Mouse (Mus musculus) T-helper 1 cell (primary cell): ENCODE results near the gene Ada.
"Not testable (repeated sequence)": the region's sequence is repeated elsewhere in the genome, so short reads cannot be mapped to it uniquely, and the experiment has no call there.

Experiments
- in situ Hi-C: fragments of 300-600 bp; cut with MboI, MseI; formaldehyde crosslinking; loops from one replicate; pipeline ENCODE4 v1.15.1; 2025; ENCODE audit warnings: high pct_unique_total_duplicates

The Ada gene

DNA sequence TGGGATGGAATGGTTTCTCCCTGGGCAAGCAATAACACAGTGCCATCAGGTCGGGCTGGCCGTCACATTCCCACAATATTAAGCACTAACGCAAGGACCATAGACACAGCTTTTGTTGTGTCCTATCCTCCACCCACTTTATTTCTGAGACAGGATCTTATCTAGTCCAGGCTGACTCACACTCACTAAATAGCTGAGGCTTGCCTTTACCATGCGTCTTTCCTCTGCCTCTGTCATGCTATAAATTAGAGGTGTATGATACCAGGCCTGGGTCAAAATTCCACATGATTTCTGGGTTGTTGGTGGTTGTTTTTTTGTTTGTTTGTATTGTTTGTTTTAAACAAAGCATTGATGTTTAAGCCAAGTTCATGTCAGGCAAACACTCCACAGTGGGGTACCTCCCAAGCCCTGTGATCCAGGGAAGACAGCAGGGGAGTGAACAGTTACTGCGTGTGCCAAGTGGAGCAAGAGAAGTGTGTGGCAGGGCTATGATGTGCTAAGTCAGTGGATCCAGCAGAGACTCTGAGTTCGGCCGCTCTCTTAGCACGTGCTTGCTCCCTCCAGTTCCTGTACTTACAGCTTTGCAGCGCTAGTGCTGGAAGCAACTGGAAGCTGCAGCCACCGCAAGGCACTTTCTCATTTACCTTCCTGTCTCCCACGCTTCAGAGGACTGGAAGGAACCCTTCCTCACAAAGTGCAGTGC is 50.8 kb downstream of the Ada start:
- in situ Hi-C loops: no loop called here

DNA sequence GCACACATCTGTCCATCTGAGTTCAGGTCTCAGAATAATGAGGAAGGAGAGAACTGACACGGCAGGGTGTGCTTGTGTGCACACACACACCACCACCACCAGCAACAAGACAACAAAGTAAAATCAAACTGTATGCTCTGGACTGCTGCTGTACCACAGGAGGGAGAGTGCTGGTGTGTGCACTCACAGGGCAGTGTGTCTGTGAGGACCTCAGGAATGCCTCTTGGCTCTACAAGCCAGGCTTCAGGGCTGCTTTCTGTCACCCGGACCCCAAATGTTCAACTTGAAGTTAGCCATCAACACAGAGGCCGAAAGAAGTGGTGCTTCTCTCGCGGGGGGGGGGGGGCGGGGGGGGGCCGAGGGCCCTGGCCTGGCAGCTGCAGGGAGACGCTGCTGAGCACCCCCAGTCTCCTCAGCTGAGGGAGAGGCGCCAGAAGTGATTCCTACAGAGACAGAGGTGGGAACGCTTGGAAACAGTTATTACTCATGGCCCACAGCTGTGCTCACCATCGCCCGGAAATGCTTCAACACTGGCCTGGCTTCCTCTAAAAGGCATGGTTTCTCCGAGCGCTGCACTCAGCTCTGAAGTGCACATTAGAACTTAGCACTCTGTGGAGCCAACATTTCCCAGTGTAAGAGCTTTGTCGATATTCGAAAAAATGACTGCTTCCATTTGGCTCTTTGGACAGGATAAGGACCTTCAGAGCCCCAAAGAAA is 52.1 kb downstream of the Ada start:
- in situ Hi-C loops: no loop called here

DNA sequence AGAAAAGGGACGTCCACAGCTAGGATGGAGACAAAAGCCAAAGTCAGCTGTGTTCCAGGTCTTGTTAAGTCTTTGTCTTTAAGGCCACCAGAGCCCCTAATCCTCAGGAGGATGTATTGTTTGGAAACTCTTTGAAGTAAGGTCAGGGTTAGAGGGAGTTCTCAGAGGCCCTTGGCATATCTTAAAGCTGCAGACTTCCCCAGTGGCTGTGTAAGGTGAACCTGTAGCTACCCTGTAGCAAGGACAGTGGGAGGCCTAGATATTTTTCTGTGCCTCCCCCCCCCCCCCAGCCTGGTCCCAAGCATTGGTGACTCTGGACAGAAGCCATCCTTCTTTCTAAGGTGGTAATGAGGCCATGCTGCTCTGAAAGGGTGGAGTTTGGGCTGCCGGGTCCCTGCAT is 53.3 kb downstream of the Ada start:
- in situ Hi-C loops: no loop called here

DNA sequence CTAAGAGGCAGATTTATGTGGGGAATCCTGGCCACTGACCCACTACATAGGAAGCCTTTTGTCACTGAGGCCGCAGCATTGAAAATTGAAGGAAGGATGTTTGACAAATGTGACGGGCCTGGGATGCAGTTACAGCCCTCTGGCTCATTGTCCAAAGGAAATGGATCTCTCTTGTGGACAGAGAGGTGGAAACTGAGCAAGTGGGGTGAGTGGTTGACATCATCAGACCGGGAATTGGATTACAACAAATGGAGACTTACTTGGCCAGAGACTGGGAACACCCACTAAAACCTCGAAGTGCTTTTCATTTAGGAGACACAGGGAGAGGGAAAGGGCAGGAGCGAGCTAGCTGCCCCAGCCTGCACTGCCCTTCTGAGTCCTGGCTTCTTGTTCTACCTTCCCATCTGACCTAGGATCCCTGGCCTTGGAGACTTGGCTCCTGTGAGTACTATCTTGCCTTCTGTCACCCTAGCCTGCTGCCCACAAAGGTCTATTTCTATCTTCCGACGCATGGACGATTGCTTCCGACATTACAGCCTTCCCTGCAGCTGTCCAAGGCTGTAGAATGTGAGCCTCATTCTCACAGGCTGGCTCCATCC is 56.2 kb downstream of the Ada start:
- in situ Hi-C loops: no loop called here

DNA sequence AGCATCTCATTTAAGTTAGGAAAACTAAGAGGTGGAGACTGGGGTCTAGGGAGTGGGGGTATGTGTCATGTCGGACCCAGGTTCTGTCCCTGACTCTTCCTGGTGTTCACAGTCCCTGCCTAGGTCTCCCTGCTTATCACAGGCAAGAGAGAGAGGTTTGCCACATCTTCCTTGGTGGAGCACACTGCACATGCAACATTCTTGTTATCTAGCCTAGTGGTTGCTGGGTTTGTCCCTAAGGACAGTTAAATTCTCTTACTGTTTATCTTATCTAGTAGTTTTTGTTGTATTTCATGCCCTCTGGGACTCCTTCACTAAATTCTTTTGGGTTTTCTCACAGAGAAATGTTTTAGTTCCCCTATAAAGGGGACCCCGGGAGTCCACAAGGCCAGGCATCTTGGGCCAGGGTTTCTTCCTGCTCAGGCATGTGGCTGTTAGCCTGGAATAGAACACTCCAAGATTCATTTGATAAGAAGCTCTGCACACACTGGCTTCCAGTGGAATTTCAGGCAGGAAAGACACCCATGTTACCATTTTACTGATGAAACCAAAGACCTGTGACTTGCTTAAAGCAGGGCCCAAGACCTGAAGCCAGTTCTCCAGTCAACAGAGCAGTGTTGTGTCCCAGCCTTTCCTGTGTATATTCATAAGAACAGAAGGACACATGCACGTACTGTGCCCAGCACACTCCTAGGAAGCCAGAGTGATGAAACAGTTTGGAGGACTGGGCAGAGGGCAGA is 57.0 kb downstream of the Ada start:
- in situ Hi-C loops: no loop called here

DNA sequence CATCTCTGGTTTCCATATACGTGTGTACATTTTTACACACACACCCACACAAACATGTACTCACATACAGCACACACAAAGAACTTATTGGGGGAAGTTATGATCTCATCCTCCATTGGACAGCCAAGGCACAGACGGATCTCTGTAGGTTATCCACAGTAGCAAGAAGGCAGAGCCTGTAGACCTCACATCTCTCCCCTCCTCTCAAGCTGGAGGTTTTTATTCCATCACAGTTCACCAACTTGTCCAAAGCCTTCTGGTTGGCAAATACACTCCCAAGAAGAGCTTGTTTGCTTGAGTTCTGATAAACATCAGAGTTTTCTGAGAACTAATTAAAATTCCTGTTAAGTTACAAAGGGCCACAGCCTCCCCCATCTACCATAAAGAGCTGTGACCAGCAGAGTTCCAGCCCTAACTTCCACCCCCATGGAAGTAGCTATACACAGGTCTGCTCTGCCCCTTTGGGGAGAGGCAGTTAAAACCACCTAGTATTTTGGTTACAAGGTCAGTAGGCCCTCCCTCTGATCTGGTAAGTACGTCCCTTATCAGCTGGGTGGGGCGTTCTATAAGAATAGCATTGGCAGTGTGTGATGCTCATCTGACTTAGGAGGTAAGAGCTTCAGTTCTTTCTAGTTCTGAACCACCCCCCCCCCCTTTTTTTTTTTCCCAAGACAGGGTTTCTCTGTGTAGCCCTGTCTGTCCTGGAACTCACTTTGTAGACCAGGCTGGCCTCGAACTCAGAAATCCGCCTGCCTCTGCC is 58.0 kb downstream of the Ada start:
- in situ Hi-C loops: no loop called here

DNA sequence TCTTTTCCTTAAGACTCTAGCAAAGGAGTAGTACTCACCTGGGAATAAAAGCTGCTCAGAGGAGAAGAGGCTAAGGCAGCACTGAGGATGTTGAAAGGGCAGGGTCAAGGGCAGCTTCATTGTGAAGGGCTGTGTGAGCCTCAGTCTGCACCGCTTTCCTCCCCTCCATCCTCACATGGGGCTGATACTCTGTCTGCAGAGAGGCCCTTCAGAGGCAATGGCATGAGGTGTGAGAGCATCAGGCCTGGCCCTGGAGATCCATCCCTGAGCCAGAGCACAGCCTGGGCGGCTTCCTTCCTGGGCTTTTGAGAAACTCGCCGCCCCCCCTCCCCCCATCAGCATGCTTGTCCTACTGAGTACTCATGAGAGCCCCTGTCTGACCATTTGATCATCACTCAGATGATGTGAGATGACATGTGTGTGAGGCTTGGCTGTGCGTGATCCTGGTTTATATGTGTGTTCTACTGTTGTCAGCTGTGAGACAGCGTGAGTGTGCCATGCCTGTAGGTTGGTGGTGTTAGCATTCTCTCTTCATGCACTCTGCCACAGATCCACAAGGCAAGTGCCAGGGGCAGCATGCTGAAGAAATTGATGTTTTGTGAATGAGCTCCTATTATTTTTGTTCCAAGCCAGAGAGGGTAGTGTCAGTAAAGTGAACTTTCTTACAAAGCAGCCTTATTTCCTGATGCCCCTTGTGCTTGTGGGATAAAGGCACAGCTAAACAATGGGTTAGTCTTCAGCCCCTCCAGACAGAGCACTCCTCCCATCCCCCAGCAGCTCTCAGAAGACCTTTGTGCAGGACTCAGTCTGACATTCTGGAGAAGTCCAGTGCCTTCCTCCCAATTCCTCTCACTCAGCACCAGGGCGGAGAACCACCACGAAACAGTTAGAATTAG is 59.4 kb downstream of the Ada start:
- in situ Hi-C loops: no loop called here

DNA sequence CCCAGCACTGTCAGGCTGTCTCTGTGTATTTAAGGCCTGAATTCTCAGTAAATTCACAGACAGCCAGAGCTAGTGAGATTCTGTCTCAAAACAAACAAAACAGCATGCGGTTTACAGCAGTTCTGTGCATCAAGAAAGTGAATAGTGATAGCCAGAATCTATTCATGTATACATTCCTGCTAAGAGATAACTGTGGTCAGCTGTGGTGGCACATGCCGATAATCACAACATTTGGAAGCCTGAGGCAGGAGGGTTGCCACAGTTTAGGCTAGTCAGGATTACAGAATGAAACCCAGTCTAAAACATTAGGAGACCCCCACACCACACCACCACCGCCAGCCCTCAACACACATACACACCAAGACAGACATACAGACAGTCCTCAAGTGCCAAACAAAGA is 60.3 kb downstream of the Ada start:
- in situ Hi-C loops: no loop called here

DNA sequence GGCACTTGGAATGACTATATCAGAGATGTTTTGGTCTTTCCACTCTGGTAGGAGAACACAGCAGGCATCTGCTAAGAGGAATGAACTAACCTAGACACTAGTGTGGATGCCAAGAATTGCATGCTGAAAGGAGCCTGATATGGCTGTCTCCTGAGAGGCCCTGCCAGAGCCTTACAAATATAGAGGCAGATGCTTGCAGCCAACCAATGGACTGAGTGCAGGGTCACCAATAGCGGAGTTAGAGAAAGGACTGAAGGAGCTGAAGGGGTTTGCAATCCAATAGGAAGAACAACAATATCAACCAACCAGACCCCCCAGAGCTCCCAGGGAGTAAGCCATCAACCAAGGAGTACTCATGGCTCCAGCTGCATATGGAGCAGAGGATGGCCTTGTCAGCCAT is 61.7 kb downstream of the Ada start:
- in situ Hi-C loops: not testable (repeated sequence)

DNA sequence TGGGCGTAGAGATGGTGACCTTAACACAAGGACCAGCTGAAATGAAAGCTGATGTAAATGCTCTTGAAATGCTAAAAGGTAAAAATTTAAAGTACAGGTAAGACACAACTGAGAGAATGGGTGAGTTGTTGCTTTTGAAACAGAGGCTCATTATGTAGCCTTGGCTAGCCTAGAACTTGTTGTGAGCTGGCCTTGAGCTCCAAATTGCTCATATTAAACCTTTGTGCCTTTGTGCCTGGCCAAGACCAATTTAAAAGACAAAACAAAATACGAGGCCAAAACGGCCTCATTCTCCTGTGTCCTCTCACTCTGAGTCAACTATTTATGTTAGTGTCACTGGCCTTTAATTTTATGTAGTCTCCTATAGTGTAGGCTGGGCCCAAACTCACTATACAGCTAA is 63.2 kb downstream of the Ada start:
- in situ Hi-C loops: no loop called here

DNA sequence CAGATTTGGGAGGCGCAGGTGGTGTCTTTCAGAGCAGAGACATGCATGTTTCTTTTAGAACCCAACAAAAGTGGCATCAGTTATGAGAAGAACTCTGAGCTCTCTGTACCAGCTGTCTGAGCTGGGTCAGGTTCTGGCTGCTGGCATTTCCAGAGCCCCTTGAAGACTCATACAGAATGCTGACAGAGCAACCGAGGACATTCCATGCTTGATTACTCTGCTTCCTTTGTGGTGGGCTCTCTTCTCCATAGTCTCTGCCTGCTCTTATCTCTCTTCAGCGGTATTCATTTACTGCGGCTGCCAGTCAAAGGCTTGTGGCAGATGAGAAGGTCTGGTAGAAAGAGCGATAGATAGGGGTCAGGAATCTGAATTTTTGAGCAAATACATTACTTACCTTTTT is 63.8 kb downstream of the Ada start:
- in situ Hi-C loops: no loop called here

DNA sequence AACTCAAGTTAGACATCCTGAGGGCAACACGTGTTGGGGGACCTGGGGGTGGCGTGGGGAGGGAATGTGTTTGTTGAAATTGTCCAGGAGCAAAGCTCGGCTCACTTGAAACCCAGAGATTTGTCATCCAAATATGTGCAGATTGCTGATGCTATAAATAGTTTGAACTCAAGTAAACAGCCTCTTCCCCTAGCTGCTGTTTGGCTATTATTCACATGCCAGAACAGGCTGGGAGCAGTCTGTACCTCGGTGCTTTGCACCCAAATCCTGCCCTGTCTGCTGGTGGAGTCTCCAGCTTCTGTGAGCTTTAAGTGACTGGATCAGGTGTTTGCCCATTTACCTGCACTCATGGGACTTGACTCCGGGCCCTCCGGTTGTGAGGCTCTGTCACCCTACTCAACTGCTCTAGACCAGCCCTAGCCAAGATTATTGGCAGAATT is 64.3 kb downstream of the Ada start:
- in situ Hi-C loops: no loop called here

DNA sequence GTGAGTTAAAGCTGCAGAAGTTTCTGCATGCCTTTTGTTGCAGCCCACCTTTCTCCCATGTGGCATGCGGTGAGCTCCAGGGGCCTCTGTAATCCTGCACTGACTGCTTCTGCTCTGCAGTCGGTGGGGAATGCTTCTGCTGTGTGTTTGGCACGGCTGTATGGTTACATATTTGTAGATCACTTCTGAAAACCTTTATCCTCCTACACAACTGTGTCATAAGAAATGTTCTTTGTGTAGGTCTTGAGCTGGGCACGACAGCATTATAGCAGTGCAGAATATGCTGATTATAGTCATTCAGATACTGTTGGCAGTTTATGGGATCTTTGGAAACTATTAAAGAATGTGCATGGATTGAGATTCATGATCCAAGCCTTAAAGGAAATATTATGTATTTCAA is 64.8 kb downstream of the Ada start:
- in situ Hi-C loops: no loop called here

DNA sequence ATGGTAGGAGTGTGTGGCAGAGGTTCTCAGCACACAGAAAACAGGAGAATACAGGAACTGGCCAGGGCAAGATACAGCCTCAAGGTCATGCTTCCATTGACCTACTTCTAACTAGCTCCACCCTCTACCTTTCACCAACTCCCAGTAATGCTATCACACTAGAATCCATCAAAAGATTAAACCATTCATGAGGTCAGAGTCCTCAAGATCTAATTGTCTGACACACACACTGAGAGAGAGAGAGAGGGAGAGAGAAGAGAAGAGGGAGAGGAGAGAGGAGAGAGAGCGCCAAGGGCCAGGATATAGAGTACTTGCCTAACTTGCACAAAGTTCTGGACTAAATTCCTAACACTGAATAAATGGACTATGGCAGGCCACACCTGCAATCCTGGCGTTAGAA is 67.7 kb downstream of the Ada start:
- in situ Hi-C loops: no loop called here

DNA sequence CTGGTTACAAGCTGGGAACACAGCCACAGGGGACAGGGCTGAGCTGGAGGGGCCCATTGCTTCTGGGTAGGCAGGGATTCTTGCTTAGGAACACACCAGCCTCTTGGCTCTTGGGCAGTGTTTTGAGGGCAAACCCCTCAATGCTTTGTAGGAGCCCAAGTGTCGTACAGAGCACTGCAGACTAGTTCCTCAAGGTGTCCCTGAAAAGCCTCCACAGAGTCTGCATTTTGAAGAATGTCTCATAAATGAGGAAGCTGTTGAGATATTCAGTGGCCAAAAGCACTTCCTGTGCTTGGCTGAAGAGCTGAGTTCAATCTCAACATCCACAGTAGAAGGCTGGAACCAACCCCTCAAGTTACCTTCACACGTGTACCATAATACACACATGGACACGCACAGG is 73.3 kb downstream of the Ada start:
- in situ Hi-C loops: no loop called here
